Mouse (Mus musculus) Muller cell, postnatal 12 days (primary cell): ENCODE results near the gene Frmd4b.
A peak's percentile ranks its signal among the peaks of the same experiment; 100 is the strongest.
"Not testable (repeated sequence)": the region's sequence is repeated elsewhere in the genome, so short reads cannot be mapped to it uniquely, and the experiment has no call there.

ENCODE experiments used
- DNase-seq: peaks from one replicate; pipeline ENCODE4 v3.0.0-alpha.2; 2015; ENCODE audit errors: inconsistent ontology term

The Frmd4b gene

GRCm38 (mm10) chr6:97291159-97291908 is 326.0 kb downstream of the Frmd4b start:
- DNase-seq: peak; percentile 77

- DNase-seq: no peak
Measured at GRCm38 (mm10) chr6:97290687-97291086, 326.7 kb downstream of the Frmd4b start.

- DNase-seq: no peak
Measured at GRCm38 (mm10) chr6:97289838-97290237, 327.5 kb downstream of the Frmd4b start.

GRCm38 (mm10) chr6:97289316-97289820 is 328.0 kb downstream of the Frmd4b start:
- DNase-seq: no peak

- DNase-seq: no peak
Measured at GRCm38 (mm10) chr6:97288047-97288855, 329.1 kb downstream of the Frmd4b start.

- DNase-seq: no peak
Measured at GRCm38 (mm10) chr6:97286332-97286731, 331.0 kb downstream of the Frmd4b start.

- DNase-seq: no peak
Measured at GRCm38 (mm10) chr6:97283676-97284075, 333.7 kb downstream of the Frmd4b start.

GRCm38 (mm10) chr6:97278878-97279277 is 338.5 kb downstream of the Frmd4b start:
- no peak for DNase-seq

- DNase-seq: peak; percentile 74
Measured at GRCm38 (mm10) chr6:97278014-97278787, 339.1 kb downstream of the Frmd4b start.

- no peak for DNase-seq
Measured at GRCm38 (mm10) chr6:97276890-97277497, 340.3 kb downstream of the Frmd4b start.

GRCm38 (mm10) chr6:97276366-97276765 is 341.0 kb downstream of the Frmd4b start:
- no peak for DNase-seq

GRCm38 (mm10) chr6:97275760-97276159 is 341.6 kb downstream of the Frmd4b start:
- no peak for DNase-seq

- no peak for DNase-seq
Measured at GRCm38 (mm10) chr6:97273777-97274176, 343.6 kb downstream of the Frmd4b start.

- no peak for DNase-seq
Measured at GRCm38 (mm10) chr6:97273058-97273710, 344.2 kb downstream of the Frmd4b start.

GRCm38 (mm10) chr6:97272349-97272748 is 345.0 kb downstream of the Frmd4b start:
- no peak for DNase-seq

GRCm38 (mm10) chr6:97269596-97269995 is 347.7 kb downstream of the Frmd4b start:
- DNase-seq: no peak

- DNase-seq: no peak
Measured at GRCm38 (mm10) chr6:97267132-97267531, 350.2 kb downstream of the Frmd4b start.

- DNase-seq: no peak
Measured at GRCm38 (mm10) chr6:97266661-97267060, 350.7 kb downstream of the Frmd4b start.

- DNase-seq: no peak
Measured at GRCm38 (mm10) chr6:97265705-97266104, 351.6 kb downstream of the Frmd4b start.

- DNase-seq: no peak
Measured at GRCm38 (mm10) chr6:97265240-97265639, 352.1 kb downstream of the Frmd4b start.

- DNase-seq: not testable (repeated sequence)
Measured at GRCm38 (mm10) chr6:97263750-97264149, 353.6 kb downstream of the Frmd4b start.
